Mouse (Mus musculus): ENCODE results near the gene Plekha3. TPM values are rescaled to one million over a fixed set of nuclear protein-coding genes. Genes with fewer than 3 reads are reported as not detected.

Gene Plekha3
- 52.0 TPM for polyA plus RNA-seq (2021)

GRCm38 (mm10) chr2:76674725-76675427 is at the start of gene Plekha3:
Gene Plekha3, plus strand, starts transcription at chr2:76675281.
- POLR2A ChIA-PET = no interaction called here
- CTCF ChIA-PET = interaction anchor here (1.1 kb wide), 1 partner anchor 8 kb away, joined by 3 read pairs; no protein-coding TSS in a partner anchor
- ATAC-seq = peak; percentile 72
- no peak for TF ChIP-seq CTCF (IDR thresholded peaks at IDR 0.05)
- DNase-seq (ENCODE audit: low read depth, low spot score) = no peak
- no peaks in the 10 kb centered on the region for H3K27me3 ChIP-seq
- in situ Hi-C loops (cut with MboI; ENCODE audit: low pct_unique_long_range_greater_than_20kb) = no loop called here

GRCm38 (mm10) chr2:76630293-76630692 is 44.8 kb upstream of the Plekha3 start:
- no peak for ATAC-seq
- POLR2A ChIA-PET = no interaction called here
- CTCF ChIA-PET = interaction anchor here (0.9 kb wide), 1 partner anchor 260 kb away, joined by 3 read pairs; the partner anchor contains the start of gene Rbm45
- H3K27me3 ChIP-seq = no peaks in the 10 kb centered on the region
- in situ Hi-C loops (cut with MboI; ENCODE audit: low pct_unique_long_range_greater_than_20kb) = no loop called here
- DNase-seq (ENCODE audit: low read depth, low spot score) = no peak
- no peak for TF ChIP-seq CTCF (IDR thresholded peaks at IDR 0.05)

- in situ Hi-C loops (cut with MboI; ENCODE audit: low pct_unique_long_range_greater_than_20kb) = no loop called here
- no peak for TF ChIP-seq CTCF (IDR thresholded peaks at IDR 0.05)
- CTCF ChIA-PET = interaction anchor here (1.0 kb wide), 1 partner anchor 9 kb away, joined by 3 read pairs; no protein-coding TSS in a partner anchor
- ATAC-seq = no peak
- no peak for DNase-seq (ENCODE audit: low read depth, low spot score)
- POLR2A ChIA-PET = no interaction called here
- no peaks in the 10 kb centered on the region for H3K27me3 ChIP-seq
Measured at GRCm38 (mm10) chr2:76631600-76631999, 43.5 kb upstream of the Plekha3 start.

GRCm38 (mm10) chr2:76639637-76640036 is 35.4 kb upstream of the Plekha3 start:
- ChIA-PET CTCF (no interaction called here), POLR2A (no interaction called here)
- ATAC-seq = no peak
- DNase-seq (ENCODE audit: low read depth, low spot score) = no peak
- in situ Hi-C loops (cut with MboI; ENCODE audit: low pct_unique_long_range_greater_than_20kb) = no loop called here
- no peak for TF ChIP-seq CTCF (IDR thresholded peaks at IDR 0.05)
- no peaks in the 10 kb centered on the region for H3K27me3 ChIP-seq

GRCm38 (mm10) chr2:76643801-76644200 is 31.3 kb upstream of the Plekha3 start:
- H3K27me3 ChIP-seq = no peaks in the 10 kb centered on the region
- ATAC-seq = no peak
- TF ChIP-seq CTCF (IDR thresholded peaks at IDR 0.05) = no peak
- ChIA-PET POLR2A (no interaction called here), CTCF (interaction anchor here (0.9 kb wide), 1 partner anchor 25 kb away, joined by 4 read pairs; no protein-coding TSS in a partner anchor)
- in situ Hi-C loops (cut with MboI; ENCODE audit: low pct_unique_long_range_greater_than_20kb) = no loop called here
- no peak for DNase-seq (ENCODE audit: low read depth, low spot score)

- H3K27me3 ChIP-seq = no peaks in the 10 kb centered on the region
- ATAC-seq (peak; percentile 52), DNase-seq (ENCODE audit: low read depth, low spot score) (no peak)
- in situ Hi-C loops (cut with MboI; ENCODE audit: low pct_unique_long_range_greater_than_20kb) = no loop called here
- CTCF ChIA-PET = interaction anchor here (1.5 kb wide), 1 partner anchor 12 kb away, joined by 6 read pairs; no protein-coding TSS in a partner anchor
- no peak for TF ChIP-seq CTCF (IDR thresholded peaks at IDR 0.05)
- POLR2A ChIA-PET = no interaction called here
Measured at GRCm38 (mm10) chr2:76647441-76647869, 27.6 kb upstream of the Plekha3 start.

GRCm38 (mm10) chr2:76647883-76648570 is 27.1 kb upstream of the Plekha3 start, which contains the start of the genes Prkra and Pjvk:
Gene Prkra, minus strand, starts transcription at chr2:76648015.
Gene Pjvk, plus strand, starts transcription at chr2:76648476.
- no peak for TF ChIP-seq CTCF (IDR thresholded peaks at IDR 0.05)
- in situ Hi-C loops (cut with MboI; ENCODE audit: low pct_unique_long_range_greater_than_20kb) = no loop called here
- ATAC-seq = peak; percentile 100
- POLR2A ChIA-PET = no interaction called here
- H3K27me3 ChIP-seq = no peaks in the 10 kb centered on the region
- CTCF ChIA-PET = no interaction called here
- DNase-seq (ENCODE audit: low read depth, low spot score) = peak; percentile 89

- no peak for TF ChIP-seq CTCF (IDR thresholded peaks at IDR 0.05)
- DNase-seq (ENCODE audit: low read depth, low spot score) (no peak), ATAC-seq (no peak)
- ChIA-PET POLR2A (no interaction called here), CTCF (no interaction called here)
- in situ Hi-C loops (cut with MboI; ENCODE audit: low pct_unique_long_range_greater_than_20kb) = no loop called here
- no peaks in the 10 kb centered on the region for H3K27me3 ChIP-seq
Measured at GRCm38 (mm10) chr2:76648666-76649141, 26.4 kb upstream of the Plekha3 start.

GRCm38 (mm10) chr2:76653070-76653469 is 22.0 kb upstream of the Plekha3 start:
- ChIA-PET POLR2A (no interaction called here), CTCF (no interaction called here)
- no peak for ATAC-seq
- in situ Hi-C loops (cut with MboI; ENCODE audit: low pct_unique_long_range_greater_than_20kb) = no loop called here
- no peak for DNase-seq (ENCODE audit: low read depth, low spot score)
- H3K27me3 ChIP-seq = no peaks in the 10 kb centered on the region
- no peak for TF ChIP-seq CTCF (IDR thresholded peaks at IDR 0.05)

GRCm38 (mm10) chr2:76654646-76655045 is 20.4 kb upstream of the Plekha3 start:
- no peak for DNase-seq (ENCODE audit: low read depth, low spot score)

GRCm38 (mm10) chr2:76655444-76655843 is 19.6 kb upstream of the Plekha3 start:
- TF ChIP-seq CTCF (IDR thresholded peaks at IDR 0.05) = no peak
- DNase-seq (ENCODE audit: low read depth, low spot score) (no peak), ATAC-seq (no peak)
- ChIA-PET CTCF (interaction anchor here (1.1 to 1.8 kb wide), 8 partner anchors 9 to 288 kb away, joined by 3 to 10 read pairs (median 4); partner anchors contain the start of gene Rbm45), POLR2A (interaction anchor here (0.7 kb wide), 1 partner anchor 1526 kb away, joined by 4 read pairs; no protein-coding TSS in a partner anchor)
- in situ Hi-C loops (cut with MboI; ENCODE audit: low pct_unique_long_range_greater_than_20kb) = no loop called here
- no peaks in the 10 kb centered on the region for H3K27me3 ChIP-seq

More at GRCm38 (mm10) chr2:76654646-76655045, 20.4 kb upstream of the Plekha3 start:
- no peak for ATAC-seq
- in situ Hi-C loops (cut with MboI; ENCODE audit: low pct_unique_long_range_greater_than_20kb) = no loop called here
- TF ChIP-seq CTCF (IDR thresholded peaks at IDR 0.05) = no peak
- H3K27me3 ChIP-seq = no peaks in the 10 kb centered on the region
- ChIA-PET CTCF (no interaction called here), POLR2A (no interaction called here)
